Mouse (Mus musculus) heart, embryonic 11.5 days (tissue): ENCODE measurements around the gene Slc43a1. TPM values are rescaled to one million over a fixed set of nuclear protein-coding genes. Genes with fewer than 3 reads are reported as not detected.
"Not testable (repeated sequence)": the region's sequence is repeated elsewhere in the genome, so short reads cannot be mapped to it uniquely, and the experiment has no call there.

Experiments
- ATAC-seq: fragments of 200-750 bp; cut with Nextera tagmentation; replicated peaks from 2 replicates; pipeline ENCODE4 v1.8.0; 2017; ENCODE audit warnings: moderate library complexity; ENCODE audit not compliant: insufficient number of reproducible peaks, low FRiP score, low TSS enrichment
- H3K27ac ChIP-seq: fragments of 300-500 bp; sonication (generic); 2 replicates; pipeline ENCODE4 v1.5.1; 2014; ENCODE audit warnings: mild to moderate bottlenecking, low read depth, low read length
- H3K27me3 ChIP-seq: fragments of 300-500 bp; sonication (generic); 2 replicates; pipeline ENCODE4 v1.6.1; 2014; ENCODE audit warnings: mild to moderate bottlenecking, low read length, mixed read lengths; ENCODE audit not compliant: control insufficient read depth, insufficient read depth
- H3K36me3 ChIP-seq: fragments of 300-500 bp; sonication (generic); 2 replicates; pipeline ENCODE4 v1.6.1; 2014; ENCODE audit warnings: mild to moderate bottlenecking, low read length, moderate library complexity, mixed read lengths; ENCODE audit not compliant: control insufficient read depth, insufficient read depth
- H3K4me1 ChIP-seq: fragments of 300-500 bp; sonication (generic); 2 replicates; pipeline ENCODE4 v1.6.1; 2014; ENCODE audit warnings: low read length; ENCODE audit not compliant: control insufficient read depth, insufficient read depth
- H3K4me2 ChIP-seq: fragments of 300-500 bp; sonication (generic); 2 replicates; pipeline ENCODE4 v1.6.1; 2014; ENCODE audit warnings: mild to moderate bottlenecking, moderate library complexity
- H3K4me3 ChIP-seq: fragments of 300-500 bp; sonication (generic); 2 replicates; pipeline ENCODE4 v1.5.1; 2014; ENCODE audit warnings: low read depth, low read length
- H3K9ac ChIP-seq: fragments of 300-500 bp; sonication (generic); 2 replicates; pipeline ENCODE4 v1.6.1; 2014; ENCODE audit warnings: mild to moderate bottlenecking, low read depth, low read length, moderate library complexity
- H3K9me3 ChIP-seq: fragments of 300-500 bp; sonication (generic); replicated peaks from 2 replicates; pipeline ENCODE4 v1.6.1; 2016; ENCODE audit warnings: low read length; ENCODE audit not compliant: control insufficient read depth
- WGBS: fragments of 180-500 bp; shearing (Covaris S2); extraction: QIAGEN DNeasy Blood & Tissue Kit; methylation state at CpG from one replicate; pipeline ENCODE4 v1.1.7; 2014; ENCODE audit not compliant: insufficient replicate concordance; 5-methylcytosine and 5-hydroxymethylcytosine counted together
- polyA plus RNA-seq: library from polyadenylated mRNA; unstranded; fragments of >200 nt; fragmentation: Nextera tagmentation; extraction: Ambion mirVana; gene quantifications from 2 replicates; pipeline ENCODE4 v1.2.1, GENCODE M21; 2014

Slc43a1 gene
- polyA plus RNA-seq, 1 experiment from 2014 or later, result 41.4 TPM

GRCm38 (mm10) chr2:84800304-84800703 is 38.3 kb upstream of the Slc43a1 start:
- peak overlapping the region; percentile 23; the same call in 1 of the 2 replicates for H3K4me3 ChIP-seq
- WGBS, result 57% methylated on average over 4 of the region's 4 CpGs
- H3K36me3 ChIP-seq, result 0 out of 2 replicates have a peak, but pooled peaks cover 2% of the 10 kb centered on the region
- peaks cover 6% of the 10 kb centered on the region; the same call in 1 of the 2 replicates for H3K4me1 ChIP-seq
- ATAC-seq, result no peak
- H3K9me3 ChIP-seq, result no peaks in the 10 kb centered on the region
- no peaks in the 10 kb centered on the region for H3K27me3 ChIP-seq
- H3K9ac ChIP-seq, result 0 out of 2 replicates have a peak overlapping the region, but pooled peaks have one; percentile 22
- H3K27ac ChIP-seq, result no peak overlapping the region
- peak overlapping the region; percentile 87 for H3K4me2 ChIP-seq

GRCm38 (mm10) chr2:84801223-84801622 is 37.4 kb upstream of the Slc43a1 start:
- H3K9me3 ChIP-seq, H3K36me3 ChIP-seq, H3K4me3 ChIP-seq, H3K4me2 ChIP-seq, H3K27me3 ChIP-seq, H3K9ac ChIP-seq, ATAC-seq, H3K27ac ChIP-seq, H3K4me1 ChIP-seq: not testable (repeated sequence)
- 69% methylated on average over 5 of the region's 5 CpGs for WGBS

- Histone ChIP-seq H3K36me3 (0 out of 2 replicates have a peak, but pooled peaks cover 2% of the 10 kb centered on the region), H3K27ac (no peak overlapping the region), H3K9me3 (no peaks in the 10 kb centered on the region), H3K27me3 (no peaks in the 10 kb centered on the region), H3K4me3 (no peak overlapping the region), H3K4me2 (no peak overlapping the region), H3K9ac (no peak overlapping the region), H3K4me1 (peaks cover 2% of the 10 kb centered on the region; the same call in 1 of the 2 replicates)
- WGBS, result 89% methylated on average over 7 of the region's 7 CpGs
- no peak for ATAC-seq
These were observed 34.7 kb upstream of the Slc43a1 start for GRCm38 (mm10) chr2:84803963-84804362.

DNA sequence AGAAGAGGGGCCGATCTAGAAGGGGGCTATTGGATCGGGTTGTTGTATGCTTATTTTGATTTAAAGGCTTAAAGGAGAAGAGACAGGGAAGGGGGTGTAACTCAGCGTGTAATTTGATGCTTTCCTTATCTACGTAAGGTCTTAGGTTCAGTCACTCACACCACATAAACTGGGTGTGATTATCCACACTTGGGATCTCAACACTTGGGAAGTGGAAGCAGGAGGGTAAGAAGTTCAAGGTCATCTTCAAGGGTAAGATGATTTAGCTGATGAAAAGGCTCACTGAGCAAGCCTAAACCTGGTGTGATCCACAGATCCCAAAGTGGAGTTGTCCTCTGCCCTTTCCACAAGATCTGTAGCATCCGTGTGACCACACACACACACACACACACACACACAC is 32.1 kb upstream of the Slc43a1 start:
- Histone ChIP-seq H3K27me3 (no peaks in the 10 kb centered on the region), H3K9ac (no peak overlapping the region), H3K9me3 (no peaks in the 10 kb centered on the region), H3K4me1 (peaks cover 9% of the 10 kb centered on the region), H3K36me3 (0 out of 2 replicates have a peak, but pooled peaks cover 2% of the 10 kb centered on the region), H3K4me2 (no peak overlapping the region), H3K4me3 (no peak overlapping the region), H3K27ac (no peak overlapping the region)
- 52% methylated on average over 5 of the region's 5 CpGs for WGBS
- no peak for ATAC-seq

- H3K36me3 ChIP-seq, result no peaks in the 10 kb centered on the region
- H3K27ac ChIP-seq, result no peak overlapping the region
- no peak overlapping the region for H3K4me2 ChIP-seq
- no peak overlapping the region for H3K9ac ChIP-seq
- ATAC-seq, result no peak
- H3K4me1 ChIP-seq, result peaks cover 18% of the 10 kb centered on the region
- H3K9me3 ChIP-seq, result no peaks in the 10 kb centered on the region
- H3K27me3 ChIP-seq, result no peaks in the 10 kb centered on the region
- H3K4me3 ChIP-seq, result no peak overlapping the region
These were observed 29.3 kb upstream of the Slc43a1 start for GRCm38 (mm10) chr2:84809330-84809729.

DNA sequence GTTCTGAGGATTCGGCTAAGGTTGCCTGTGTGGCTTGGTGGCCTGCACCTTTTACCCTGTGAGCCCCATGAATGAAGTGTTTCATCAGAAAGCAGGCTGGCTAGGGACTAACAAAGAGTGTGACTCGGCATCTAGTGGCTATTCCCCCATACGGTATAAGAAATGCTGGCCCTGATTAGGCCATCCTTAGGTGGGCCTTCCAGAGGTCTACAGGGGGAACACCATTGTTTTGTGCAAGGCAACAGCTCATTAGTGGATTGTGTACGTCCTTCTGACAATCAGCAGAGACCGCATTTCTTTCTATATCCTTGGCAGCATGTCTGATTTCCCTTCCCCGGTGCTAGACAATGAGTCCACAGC is 28.1 kb upstream of the Slc43a1 start:
- H3K4me2 ChIP-seq, result peak overlapping the region; percentile 60
- H3K9ac ChIP-seq, result no peak overlapping the region
- H3K9me3 ChIP-seq, result no peaks in the 10 kb centered on the region
- peak overlapping the region; percentile 68 for H3K27ac ChIP-seq
- WGBS, result 72% methylated on average over 6 of the region's 6 CpGs
- peaks cover 18% of the 10 kb centered on the region for H3K4me1 ChIP-seq
- no peak for ATAC-seq
- H3K4me3 ChIP-seq, result no peak overlapping the region
- H3K36me3 ChIP-seq, result no peaks in the 10 kb centered on the region
- no peaks in the 10 kb centered on the region for H3K27me3 ChIP-seq

- H3K27me3 ChIP-seq, result no peaks in the 10 kb centered on the region
- peak overlapping the region; percentile 58 for H3K9ac ChIP-seq
- H3K4me3 ChIP-seq, result peak overlapping the region; percentile 20
- peak overlapping the region; percentile 60 for H3K4me2 ChIP-seq
- peaks cover 18% of the 10 kb centered on the region for H3K4me1 ChIP-seq
- peak overlapping the region; percentile 88 for H3K27ac ChIP-seq
- no peaks in the 10 kb centered on the region for H3K36me3 ChIP-seq
- H3K9me3 ChIP-seq, result no peaks in the 10 kb centered on the region
- ATAC-seq, result peak; percentile 36
- 24% methylated on average over 26 of the region's 26 CpGs for WGBS
These were observed 27.6 kb upstream of the Slc43a1 start for GRCm38 (mm10) chr2:84810886-84811577.

- no peak overlapping the region for H3K4me3 ChIP-seq
- H3K4me2 ChIP-seq, result peak overlapping the region; percentile 60
- no peaks in the 10 kb centered on the region for H3K9me3 ChIP-seq
- 14% methylated on average over 7 of the region's 7 CpGs for WGBS
- H3K27ac ChIP-seq, result peak overlapping the region; percentile 88
- peaks cover 18% of the 10 kb centered on the region for H3K4me1 ChIP-seq
- H3K9ac ChIP-seq, result no peak overlapping the region; the same call in 1 of the 2 replicates
- H3K27me3 ChIP-seq, result no peaks in the 10 kb centered on the region
- ATAC-seq, result peak; percentile 89
- H3K36me3 ChIP-seq, result no peaks in the 10 kb centered on the region
These were observed 26.8 kb upstream of the Slc43a1 start for GRCm38 (mm10) chr2:84811880-84812279.

DNA sequence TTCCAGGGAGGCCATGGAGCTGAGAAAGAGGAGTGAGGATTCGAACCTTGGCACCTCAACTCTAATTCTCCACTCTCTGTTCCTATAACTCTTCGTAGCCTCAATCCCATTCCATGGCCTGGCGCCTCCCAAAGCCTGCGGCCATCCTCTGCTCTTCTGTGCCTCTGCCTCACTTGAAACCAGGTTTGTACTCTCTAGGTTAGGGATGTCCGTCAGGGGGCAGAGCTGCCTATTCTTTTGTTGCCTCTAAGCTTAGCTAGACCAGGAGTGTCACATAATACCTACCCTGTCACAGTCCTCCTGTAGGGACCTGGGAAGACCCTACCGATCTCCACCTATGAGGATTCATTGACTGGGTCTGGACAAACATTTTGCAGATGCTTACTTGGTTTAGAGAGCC is 26.0 kb upstream of the Slc43a1 start:
- WGBS, result 71% methylated on average over 6 of the region's 6 CpGs
- H3K4me1 ChIP-seq, result peaks cover 18% of the 10 kb centered on the region

More for the DNA sequence above, 26.0 kb upstream of the Slc43a1 start:
- ATAC-seq, result no peak
- no peaks in the 10 kb centered on the region for H3K27me3 ChIP-seq
- H3K36me3 ChIP-seq, result no peaks in the 10 kb centered on the region
- H3K4me3 ChIP-seq, result no peak overlapping the region
- no peak overlapping the region for H3K9ac ChIP-seq
- no peaks in the 10 kb centered on the region for H3K9me3 ChIP-seq
- peak overlapping the region; percentile 60 for H3K4me2 ChIP-seq
- H3K27ac ChIP-seq, result peak overlapping the region; percentile 88
